Mouse (Mus musculus): ENCODE data around the gene Ppp1r18. TPM values are rescaled to one million over a fixed set of nuclear protein-coding genes. Genes with fewer than 3 reads are reported as not detected.
"Not testable (repeated sequence)": the region's sequence is repeated elsewhere in the genome, so short reads cannot be mapped to it uniquely, and the experiment has no call there.

The Ppp1r18 gene
- polyA plus RNA-seq, 1 experiment from 2014 or later: 17.0 TPM

DNA sequence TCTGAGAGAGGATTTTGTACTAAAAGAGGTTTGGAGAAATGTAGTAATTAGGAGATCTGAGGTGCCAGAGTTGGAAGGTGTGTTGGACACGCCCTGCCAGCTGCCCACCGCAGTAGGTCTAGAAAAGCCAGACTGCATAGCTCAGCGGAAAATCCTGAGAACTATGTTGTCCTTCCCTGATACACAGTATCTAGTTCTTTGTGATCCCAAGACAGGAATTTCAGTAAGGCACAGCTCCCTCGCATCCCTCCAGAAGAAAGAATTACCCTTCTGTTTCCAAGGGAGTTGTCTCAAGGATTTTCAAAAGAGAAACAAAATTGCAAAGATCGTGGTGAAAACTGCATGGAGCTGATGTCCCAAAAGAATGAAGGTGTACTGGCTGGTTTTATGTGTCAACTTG lies 26.8 kb upstream of the Ppp1r18 start:
- Histone ChIP-seq H3K9ac (peak overlapping the region; percentile 13; the same call in 1 of the 2 replicates), H3K4me2 (peak overlapping the region; percentile 64), H3K4me1 (peaks cover 34% of the 10 kb centered on the region), H3K27me3 (replicated peaks) (no peaks in the 10 kb centered on the region), H3K36me3 (peaks cover 25% of the 10 kb centered on the region), H3K4me3 (replicated peaks) (peak overlapping the region; percentile 67), H3K9me3 (no peaks in the 10 kb centered on the region), H3K27ac (peak overlapping the region; percentile 91)
- 2% methylated on average over 5 of the region's 5 CpGs for WGBS
- no peak for ATAC-seq (ENCODE audit: insufficient read depth, low FRiP score, low read depth)

DNA sequence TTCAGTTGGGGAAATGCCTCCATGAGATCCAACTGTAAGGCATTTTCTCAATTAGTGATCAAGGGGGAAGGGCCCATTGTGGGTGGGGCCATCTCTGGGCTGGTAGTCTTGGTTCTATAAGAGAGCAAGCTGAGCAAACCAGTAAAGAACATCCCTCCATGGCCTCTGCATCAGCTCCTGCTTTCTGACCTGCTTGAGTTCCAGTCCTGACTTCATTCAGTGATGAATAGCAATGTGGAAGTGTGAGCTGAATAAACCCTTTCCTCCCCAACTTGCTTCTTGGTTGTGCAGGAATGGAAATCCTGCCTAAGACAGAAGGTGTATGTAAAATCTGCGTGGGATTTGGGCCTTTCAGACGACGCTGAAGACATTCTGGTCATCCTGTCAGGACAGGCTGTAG lies 26.4 kb upstream of the Ppp1r18 start:
- H3K27ac ChIP-seq: peak overlapping the region; percentile 91
- H3K4me2 ChIP-seq: peak overlapping the region; percentile 64
- peaks cover 33% of the 10 kb centered on the region for H3K4me1 ChIP-seq
- WGBS: 55% methylated on average over 3 of the region's 3 CpGs
- not testable (repeated sequence) for H3K27me3 ChIP-seq (replicated peaks); H3K9me3 ChIP-seq; H3K9ac ChIP-seq; ATAC-seq (ENCODE audit: insufficient read depth, low FRiP score, low read depth)
- peaks cover 20% of the 10 kb centered on the region for H3K36me3 ChIP-seq
- peak overlapping the region; percentile 67 for H3K4me3 ChIP-seq (replicated peaks)

GRCm38 (mm10) chr17:35840561-35840960 lies 24.8 kb upstream of the Ppp1r18 start:
- H3K9ac ChIP-seq: no peak overlapping the region
- H3K36me3 ChIP-seq: peaks cover 6% of the 10 kb centered on the region
- ATAC-seq (ENCODE audit: insufficient read depth, low FRiP score, low read depth): no peak
- peak overlapping the region; percentile 76 for H3K27ac ChIP-seq
- peak overlapping the region; percentile 63 for H3K4me3 ChIP-seq (replicated peaks)
- no peaks in the 10 kb centered on the region for H3K9me3 ChIP-seq
- 52% methylated on average over 14 of the region's 14 CpGs for WGBS
- peak overlapping the region; percentile 46 for H3K4me2 ChIP-seq
- no peaks in the 10 kb centered on the region for H3K27me3 ChIP-seq (replicated peaks)
- H3K4me1 ChIP-seq: peaks cover 19% of the 10 kb centered on the region

DNA sequence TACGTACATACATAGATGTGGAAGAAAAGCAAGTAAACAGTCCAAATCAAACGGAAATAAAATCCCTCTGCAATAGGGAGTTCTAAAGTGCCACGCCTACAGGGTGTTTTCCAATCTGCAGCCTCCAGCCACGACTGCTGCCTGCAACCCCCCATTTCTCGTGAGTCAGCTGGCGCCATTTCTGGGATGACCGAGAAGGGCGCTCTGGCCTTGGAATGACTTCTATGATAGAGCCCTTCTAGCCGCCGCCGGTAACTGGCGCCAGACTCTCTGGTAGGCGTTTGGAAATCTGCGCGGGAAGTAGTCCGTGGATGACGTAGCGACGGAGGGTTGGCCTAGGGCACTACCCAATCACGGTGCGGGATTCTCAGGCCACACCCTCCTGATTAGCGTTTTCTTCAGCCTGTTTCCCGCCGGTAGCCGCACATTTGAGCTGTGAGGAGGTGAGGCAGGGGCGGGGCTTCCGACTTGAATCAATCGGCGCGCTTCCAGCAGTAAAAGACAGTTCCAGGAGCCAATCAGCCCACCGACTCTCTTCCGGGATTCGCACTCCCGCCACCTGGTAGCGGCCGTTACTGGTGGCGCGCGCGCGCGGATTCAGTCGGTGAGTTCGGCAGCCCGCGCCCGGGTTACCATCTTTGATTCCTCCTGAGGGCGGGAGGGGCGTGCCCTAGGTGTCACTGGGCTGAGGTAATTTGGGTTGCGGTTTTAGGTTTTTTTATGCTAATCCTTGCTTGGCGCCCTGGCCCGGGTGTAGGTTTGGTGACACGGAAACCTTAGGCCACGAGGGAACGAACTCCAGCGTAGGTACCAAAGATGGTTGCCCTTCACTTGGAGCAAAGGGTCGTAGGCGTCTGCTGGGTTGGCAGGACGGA lies 24.1 kb upstream of the Ppp1r18 start, which contains the start of gene Mdc1:
Gene Mdc1, plus strand, starts transcription at position 440 of the 875 bp plus-strand sequence.
- no peaks in the 10 kb centered on the region for H3K27me3 ChIP-seq (replicated peaks)
- under 1% methylated on average over 59 of the region's 59 CpGs for WGBS
- H3K4me1 ChIP-seq: peaks cover 12% of the 10 kb centered on the region; the same call in 1 of the 2 replicates

DNA sequence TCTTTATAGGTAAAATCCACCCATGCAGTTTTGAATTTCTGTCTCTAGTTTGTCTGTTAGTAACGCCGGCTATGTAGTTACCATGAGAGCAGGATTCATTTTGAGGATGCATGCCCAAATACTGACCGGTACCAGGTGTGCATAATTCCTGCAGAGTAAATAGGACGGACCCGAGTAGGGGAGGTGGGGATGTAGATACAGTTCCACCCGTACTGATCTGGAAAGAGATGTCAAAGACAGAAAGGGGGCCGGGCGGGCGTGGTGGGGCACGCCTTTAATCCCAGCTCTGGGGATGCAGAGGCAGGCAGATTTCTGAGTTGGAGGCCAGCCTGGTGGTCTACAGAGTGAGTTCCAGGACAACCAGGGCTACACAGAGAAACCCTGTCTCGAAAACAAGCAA lies 23.4 kb upstream of the Ppp1r18 start:
- peak overlapping the region; percentile 86 for H3K27ac ChIP-seq
- H3K9me3 ChIP-seq: no peaks in the 10 kb centered on the region
- WGBS: 8% methylated on average over 11 of the region's 11 CpGs
- no peaks in the 10 kb centered on the region for H3K27me3 ChIP-seq (replicated peaks)
- peaks cover 10% of the 10 kb centered on the region; the same call in 1 of the 2 replicates for H3K4me1 ChIP-seq
- peaks cover 7% of the 10 kb centered on the region for H3K36me3 ChIP-seq
- peak overlapping the region; percentile 38; the same call in 1 of the 2 replicates for H3K9ac ChIP-seq
- H3K4me2 ChIP-seq: peak overlapping the region; percentile 73
- no peak for ATAC-seq (ENCODE audit: insufficient read depth, low FRiP score, low read depth)
- peak overlapping the region; percentile 63 for H3K4me3 ChIP-seq (replicated peaks)

More for the DNA sequence above, 24.1 kb upstream of the Ppp1r18 start, which contains the start of gene Mdc1:
- H3K4me2 ChIP-seq: peak within 1 kb of the TSS; percentile 73
- peak within 1 kb of the TSS; percentile 38; the same call in 1 of the 2 replicates for H3K9ac ChIP-seq
- no peaks in the 10 kb centered on the region for H3K9me3 ChIP-seq
- H3K4me3 ChIP-seq (replicated peaks): peak within 1 kb of the TSS; percentile 63
- peak; percentile 91 for ATAC-seq (ENCODE audit: insufficient read depth, low FRiP score, low read depth)
- H3K27ac ChIP-seq: peak within 1 kb of the TSS; percentile 86
- H3K36me3 ChIP-seq: peaks cover 5% of the 10 kb centered on the region; the same call in 1 of the 2 replicates

DNA sequence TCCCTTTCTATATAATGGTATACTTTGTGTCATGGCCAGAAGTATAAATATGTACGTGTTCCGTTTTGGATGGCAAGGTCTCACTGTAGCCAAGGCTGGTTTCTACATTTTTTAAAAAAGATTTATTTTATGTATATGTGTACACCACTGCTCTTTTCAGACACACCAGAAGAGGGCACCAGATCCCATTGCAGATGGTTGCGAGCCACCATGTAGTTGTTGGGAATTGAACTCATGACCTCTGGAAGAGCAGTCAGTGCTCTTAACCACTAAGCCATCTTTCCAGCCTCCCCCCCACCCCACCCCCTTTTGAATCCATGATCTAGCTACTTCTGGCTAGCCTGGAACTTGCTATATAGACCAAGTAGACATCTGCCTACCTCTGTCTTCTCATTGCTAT lies 21.9 kb upstream of the Ppp1r18 start:
- H3K9me3 ChIP-seq: no peaks in the 10 kb centered on the region
- 92% methylated on average over 3 of the region's 3 CpGs for WGBS
- H3K36me3 ChIP-seq: peaks cover 21% of the 10 kb centered on the region
- no peak overlapping the region for H3K4me3 ChIP-seq (replicated peaks)
- H3K4me1 ChIP-seq: peaks cover 10% of the 10 kb centered on the region; the same call in 1 of the 2 replicates
- no peak overlapping the region for H3K4me2 ChIP-seq
- H3K27ac ChIP-seq: no peak overlapping the region
- H3K27me3 ChIP-seq (replicated peaks): no peaks in the 10 kb centered on the region
- no peak overlapping the region for H3K9ac ChIP-seq
- ATAC-seq (ENCODE audit: insufficient read depth, low FRiP score, low read depth): no peak

- no peak overlapping the region for H3K9ac ChIP-seq
- no peak for ATAC-seq (ENCODE audit: insufficient read depth, low FRiP score, low read depth)
- no peak overlapping the region for H3K27ac ChIP-seq
- peaks cover 60% of the 10 kb centered on the region for H3K36me3 ChIP-seq
- no peaks in the 10 kb centered on the region for H3K4me1 ChIP-seq
- no peak overlapping the region for H3K4me2 ChIP-seq
- no peaks in the 10 kb centered on the region for H3K27me3 ChIP-seq (replicated peaks)
- H3K9me3 ChIP-seq: no peaks in the 10 kb centered on the region
- WGBS: 41% methylated on average over 1 of the region's 1 CpGs
- no peak overlapping the region for H3K4me3 ChIP-seq (replicated peaks)
Observed at GRCm38 (mm10) chr17:35848112-35848511, 17.3 kb upstream of the Ppp1r18 start.

GRCm38 (mm10) chr17:35850974-35851373 lies 14.4 kb upstream of the Ppp1r18 start:
- no peak for ATAC-seq (ENCODE audit: insufficient read depth, low FRiP score, low read depth)
- H3K9me3 ChIP-seq: no peaks in the 10 kb centered on the region

DNA sequence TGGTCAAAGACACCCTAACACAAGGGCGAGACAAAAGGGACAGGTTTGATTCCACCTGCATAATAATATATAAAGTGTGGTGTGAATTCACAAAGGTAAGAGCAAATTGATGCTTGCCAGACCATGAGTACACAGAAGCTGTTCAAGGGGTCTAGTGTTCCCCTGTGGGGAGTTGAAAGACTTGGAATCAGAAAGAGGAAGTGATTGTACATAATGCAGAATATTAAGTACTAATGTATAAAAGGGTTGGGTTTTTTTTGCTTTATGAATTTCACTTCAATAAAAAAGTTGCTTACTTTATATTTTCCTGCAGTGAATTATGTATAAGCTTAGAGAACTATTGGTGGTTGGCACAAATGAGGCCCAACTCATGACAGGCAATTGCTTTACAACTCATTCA lies 6.0 kb upstream of the Ppp1r18 start:
- Histone ChIP-seq H3K4me3 (replicated peaks) (no peak overlapping the region), H3K27me3 (replicated peaks) (no peaks in the 10 kb centered on the region), H3K27ac (no peak overlapping the region), H3K9ac (no peak overlapping the region), H3K4me2 (no peak overlapping the region), H3K9me3 (no peaks in the 10 kb centered on the region), H3K36me3 (peaks cover 14% of the 10 kb centered on the region), H3K4me1 (peaks cover 4% of the 10 kb centered on the region; the same call in 1 of the 2 replicates)
- 76% methylated on average over 1 of the region's 1 CpGs for WGBS
- no peak for ATAC-seq (ENCODE audit: insufficient read depth, low FRiP score, low read depth)

More at GRCm38 (mm10) chr17:35850974-35851373, 14.4 kb upstream of the Ppp1r18 start:
- Histone ChIP-seq H3K27ac (no peak overlapping the region), H3K9ac (no peak overlapping the region), H3K4me1 (no peaks in the 10 kb centered on the region), H3K4me2 (no peak overlapping the region), H3K27me3 (replicated peaks) (no peaks in the 10 kb centered on the region), H3K4me3 (replicated peaks) (no peak overlapping the region), H3K36me3 (peaks cover 63% of the 10 kb centered on the region)
- WGBS: 91% methylated on average over 3 of the region's 3 CpGs

DNA sequence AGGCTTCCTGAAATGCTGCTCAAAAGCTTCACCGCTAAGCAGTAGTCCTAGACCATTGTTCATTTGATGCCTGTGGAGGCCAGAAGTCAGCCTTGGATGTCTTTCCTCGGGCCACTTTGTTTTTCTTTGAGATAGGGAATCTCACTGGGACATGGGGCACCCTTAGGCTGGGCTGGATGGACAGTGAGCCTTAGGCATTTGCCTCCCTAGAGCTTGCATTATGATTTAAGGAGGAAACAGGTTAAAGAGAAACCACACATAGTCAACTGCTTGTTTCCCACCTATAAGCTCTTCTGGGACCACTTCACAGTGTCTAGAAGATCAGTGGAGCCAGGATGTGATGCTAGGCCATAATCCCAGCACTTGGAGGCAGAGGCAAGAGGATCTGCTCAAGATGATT lies 5.6 kb upstream of the Ppp1r18 start:
- Histone ChIP-seq H3K4me1 (peaks cover 9% of the 10 kb centered on the region; the same call in 1 of the 2 replicates), H3K27ac (no peak overlapping the region), H3K9ac (no peak overlapping the region), H3K36me3 (peaks cover 14% of the 10 kb centered on the region), H3K4me3 (replicated peaks) (no peak overlapping the region), H3K9me3 (no peaks in the 10 kb centered on the region), H3K27me3 (replicated peaks) (no peaks in the 10 kb centered on the region), H3K4me2 (no peak overlapping the region)
- ATAC-seq (ENCODE audit: insufficient read depth, low FRiP score, low read depth): no peak
- WGBS: 65% methylated on average over 2 of the region's 2 CpGs

- H3K4me2 ChIP-seq: peak overlapping the region; percentile 74
- ATAC-seq (ENCODE audit: insufficient read depth, low FRiP score, low read depth): peak; percentile 15; the same call in 1 of the 2 replicates
- no peaks in the 10 kb centered on the region for H3K9me3 ChIP-seq
- H3K27ac ChIP-seq: peak overlapping the region; percentile 96
- H3K4me1 ChIP-seq: peaks cover 14% of the 10 kb centered on the region
- WGBS: 4% methylated on average over 12 of the region's 12 CpGs
- H3K4me3 ChIP-seq (replicated peaks): peak overlapping the region; percentile 87
- H3K9ac ChIP-seq: 0 out of 2 replicates have a peak overlapping the region, but pooled peaks have one; percentile 84
- peaks cover 11% of the 10 kb centered on the region for H3K36me3 ChIP-seq
- H3K27me3 ChIP-seq (replicated peaks): no peaks in the 10 kb centered on the region
Observed at GRCm38 (mm10) chr17:35860831-35861197, 4.6 kb upstream of the Ppp1r18 start.

Measured in stomach, embryonic 15.5 days (tissue).